Mouse (Mus musculus) layer of hippocampus, adult 8-10 months (tissue): ENCODE results near the gene Lrrc56. TPM values are rescaled to one million over a fixed set of nuclear protein-coding genes. Genes with fewer than 3 reads are reported as not detected.
"Not testable (repeated sequence)": the region's sequence is repeated elsewhere in the genome, so short reads cannot be mapped to it uniquely, and the experiment has no call there.

Source experiments
- DNase-seq, 2 experiments: peaks; one replicate each; pipeline ENCODE4 v3.0.0; 2022; ENCODE audit warnings: low spot score in 2 of 2
- total RNA-seq, 4 experiments: library from RNA; stranded (reverse); gene quantifications; 2 replicates each; pipeline ENCODE4 v1.2.4; 2022

Lrrc56 gene
- total RNA-seq, 4 experiments from 2014 or later, result 3.6 to 5.6 (median 5.1) TPM

- DNase-seq, result no peak
Measured at GRCm38 (mm10) chr7:141216894-141217293, 22.9 kb downstream of the Lrrc56 start.

GRCm38 (mm10) chr7:141217343-141218013 lies 23.5 kb downstream of the Lrrc56 start:
- DNase-seq, result no peak

- DNase-seq, result no peak
Measured at GRCm38 (mm10) chr7:141218141-141218540, 24.2 kb downstream of the Lrrc56 start.

- DNase-seq, result no peak
Measured at GRCm38 (mm10) chr7:141218557-141219133, 24.7 kb downstream of the Lrrc56 start.

GRCm38 (mm10) chr7:141219558-141220099 lies 25.7 kb downstream of the Lrrc56 start:
- no peak for DNase-seq

- DNase-seq, result no peak
Measured at GRCm38 (mm10) chr7:141220377-141220776, 26.4 kb downstream of the Lrrc56 start.

- peak; percentile 92 to 94 for DNase-seq
Measured at GRCm38 (mm10) chr7:141221249-141222125, 27.5 kb downstream of the Lrrc56 start.

- DNase-seq, result no peak
Measured at GRCm38 (mm10) chr7:141222126-141222467, 28.1 kb downstream of the Lrrc56 start.

- DNase-seq, result no peak
Measured at GRCm38 (mm10) chr7:141222696-141223215, 28.8 kb downstream of the Lrrc56 start.

GRCm38 (mm10) chr7:141226535-141226934 lies 32.6 kb downstream of the Lrrc56 start:
- DNase-seq, result no peak

- no peak for DNase-seq
Measured at GRCm38 (mm10) chr7:141227796-141228195, 33.8 kb downstream of the Lrrc56 start.

GRCm38 (mm10) chr7:141228279-141229067 lies 34.5 kb downstream of the Lrrc56 start, which contains the start of gene Phrf1:
Phrf1 (plus strand) TSS chr7:141228784.
- peak; percentile 83 to 92 for DNase-seq

GRCm38 (mm10) chr7:141229702-141230101 lies 35.7 kb downstream of the Lrrc56 start:
- DNase-seq, result no peak

- no peak for DNase-seq
Measured at GRCm38 (mm10) chr7:141230570-141230969, 36.6 kb downstream of the Lrrc56 start.

- no peak for DNase-seq
Measured at GRCm38 (mm10) chr7:141231111-141231510, 37.2 kb downstream of the Lrrc56 start.

GRCm38 (mm10) chr7:141231551-141231950 lies 37.6 kb downstream of the Lrrc56 start:
- DNase-seq, result no peak

GRCm38 (mm10) chr7:141250486-141250885 lies 56.5 kb downstream of the Lrrc56 start:
- not testable (repeated sequence) for DNase-seq

GRCm38 (mm10) chr7:141256159-141256558 lies 62.2 kb downstream of the Lrrc56 start:
- DNase-seq, result no peak
